Mouse (Mus musculus) lung, postnatal 25 days (tissue): ENCODE data around the gene Rab3gap1.

Source experiments
- DNase-seq: peaks from one replicate; pipeline ENCODE4 v3.0.0; 2022; ENCODE audit warnings: low spot score

Rab3gap1 gene

DNA sequence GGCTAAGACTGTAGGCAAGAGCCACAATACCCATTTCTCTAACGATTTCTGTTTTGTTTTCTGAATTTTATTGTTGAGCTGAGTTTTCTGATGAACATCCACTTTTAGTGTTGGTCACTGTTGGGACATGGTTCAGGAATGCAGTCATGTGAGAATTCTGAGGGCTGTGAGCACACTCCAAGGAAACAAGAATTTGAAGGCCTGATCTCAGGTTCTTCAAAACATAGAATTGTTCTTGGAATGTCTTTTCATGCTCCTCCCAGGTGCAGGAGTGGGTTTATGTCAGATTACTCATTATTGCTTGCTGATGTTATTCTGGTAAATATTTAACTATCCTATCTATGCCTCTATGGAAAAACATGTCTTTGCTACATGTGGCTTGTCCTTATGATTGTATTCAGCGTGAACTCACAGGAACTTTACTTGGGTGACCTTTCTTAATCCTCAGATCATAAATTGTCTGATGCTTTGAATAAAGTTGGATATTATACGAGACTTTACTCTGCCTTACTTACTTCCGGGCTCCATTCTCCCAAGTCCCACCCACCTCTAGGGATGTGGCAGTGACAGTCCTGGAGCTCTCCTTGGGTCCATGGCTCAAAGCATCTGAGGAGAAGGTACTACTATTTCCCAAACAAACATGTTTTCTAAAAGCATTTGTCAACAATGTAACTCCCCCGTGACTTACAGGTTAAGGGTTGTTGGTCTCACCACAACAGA is 114.9 kb downstream of the Rab3gap1 start:
- DNase-seq = peak; percentile 35

DNA sequence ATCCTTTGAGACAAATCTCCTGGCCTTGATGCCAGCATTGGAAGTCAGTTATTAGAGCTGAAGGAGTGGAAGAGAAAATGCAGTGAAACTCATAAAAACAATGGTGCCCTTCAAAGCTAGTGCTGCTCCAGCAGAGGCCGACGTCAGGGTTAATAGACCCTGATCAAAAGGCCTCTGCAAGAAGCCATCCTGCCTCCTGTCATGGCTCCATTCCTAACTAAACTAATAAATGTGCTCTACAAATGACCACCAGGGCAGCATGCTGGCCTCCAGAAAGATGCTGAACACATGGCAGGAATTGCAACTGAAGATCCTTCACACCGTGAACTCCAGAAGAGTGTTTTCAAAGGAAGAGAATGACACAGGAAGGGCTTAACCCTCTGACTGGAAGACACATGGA is 116.8 kb downstream of the Rab3gap1 start:
- DNase-seq = no peak

DNA sequence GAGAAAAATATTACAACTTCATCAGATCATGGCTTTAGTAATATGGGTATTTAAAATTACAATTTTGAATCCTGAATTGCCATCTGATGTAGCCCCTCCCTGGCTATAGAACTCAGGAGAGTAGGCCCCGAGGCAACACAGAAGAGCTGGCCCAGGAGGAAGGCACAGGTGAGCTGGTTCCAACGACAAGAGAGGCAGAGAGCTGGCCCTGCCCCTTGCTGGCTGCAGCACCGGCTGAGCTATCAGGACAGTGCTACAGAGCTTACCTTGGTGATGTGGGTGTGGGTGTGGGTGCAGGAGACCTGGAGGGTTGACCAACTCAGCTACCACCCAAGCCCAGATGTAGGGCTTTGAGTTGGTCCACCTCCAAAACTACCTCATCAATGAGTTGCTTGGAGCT is 119.7 kb downstream of the Rab3gap1 start:
- no peak for DNase-seq

DNA sequence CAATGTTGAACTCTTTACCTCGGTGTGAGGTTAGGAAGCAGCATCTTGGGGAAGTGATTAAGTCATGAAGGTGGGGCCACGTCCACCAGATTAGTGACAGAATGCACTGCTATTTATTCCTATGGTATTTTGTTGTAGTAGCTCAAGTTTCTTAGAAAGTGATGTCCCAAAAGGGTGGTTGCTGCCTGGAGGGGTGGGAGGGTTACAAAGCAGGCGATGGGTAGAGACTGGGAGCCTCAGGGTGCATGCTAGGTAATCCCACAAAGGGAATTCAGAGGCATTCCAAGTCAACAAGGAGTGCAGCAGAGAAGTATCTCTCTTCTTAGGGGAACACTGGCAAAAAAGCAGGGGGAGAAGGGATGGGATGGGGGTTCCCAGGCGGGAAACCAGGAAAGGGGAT is 120.8 kb downstream of the Rab3gap1 start:
- DNase-seq = no peak

DNA sequence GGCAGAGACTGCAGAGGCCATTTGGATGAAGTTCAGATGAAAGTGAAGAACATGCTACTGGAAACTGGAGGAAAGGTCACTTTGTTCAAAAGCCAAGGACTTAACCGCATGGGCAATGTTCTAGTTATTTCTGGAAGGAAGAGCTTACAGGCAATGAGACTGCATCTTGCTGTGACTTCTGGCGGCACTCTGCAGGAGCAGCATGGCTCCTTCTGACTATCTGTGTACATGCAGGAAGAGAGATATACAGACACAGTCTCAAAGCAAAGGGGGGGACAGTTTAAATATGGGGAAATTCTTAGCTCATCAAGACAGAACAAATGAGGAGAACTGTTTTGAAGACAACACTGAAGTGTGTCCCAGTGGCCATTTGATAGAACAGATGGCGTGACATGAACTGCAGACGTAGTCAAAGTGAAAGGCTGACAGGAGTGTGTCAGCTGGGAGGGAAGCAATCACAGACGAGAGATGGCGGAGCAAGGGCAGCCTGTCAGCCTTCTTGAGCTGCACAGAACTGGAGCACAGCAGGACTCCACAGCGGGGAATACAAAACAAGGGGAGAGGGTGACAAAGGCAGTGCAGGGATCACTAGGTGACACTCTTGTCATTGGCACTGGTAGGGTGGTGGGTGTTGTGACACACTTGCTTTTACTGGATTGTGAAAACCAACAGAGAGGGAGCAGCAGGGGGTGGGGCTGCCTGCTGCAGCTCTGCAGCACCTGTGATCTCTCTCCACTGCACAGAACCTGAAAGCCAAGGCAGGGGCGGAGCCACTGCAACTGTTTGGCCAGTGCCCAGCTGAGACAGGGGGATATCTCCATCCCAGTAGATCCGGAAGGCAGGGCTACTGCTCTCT is 121.5 kb downstream of the Rab3gap1 start:
- DNase-seq = no peak
